Mouse (Mus musculus) B cell, adult 67 days (primary cell): ENCODE measurements around the gene Aup1. TPM values are rescaled to one million over a fixed set of nuclear protein-coding genes. Genes with fewer than 3 reads are reported as not detected.

Experiments used
- total RNA-seq, 2 experiments: library from RNA; stranded (reverse); gene quantifications; 4 replicates each; pipeline ENCODE4 v1.2.4; 2023

The Aup1 gene
- 100 to 1,000 TPM; 363 to 400 TPM for total RNA-seq

GRCm38 (mm10) chr6:83054074-83054851 lies at the start of gene Aup1:
TSS of gene Aup1 (plus strand) at chr6:83054521.

DNA sequence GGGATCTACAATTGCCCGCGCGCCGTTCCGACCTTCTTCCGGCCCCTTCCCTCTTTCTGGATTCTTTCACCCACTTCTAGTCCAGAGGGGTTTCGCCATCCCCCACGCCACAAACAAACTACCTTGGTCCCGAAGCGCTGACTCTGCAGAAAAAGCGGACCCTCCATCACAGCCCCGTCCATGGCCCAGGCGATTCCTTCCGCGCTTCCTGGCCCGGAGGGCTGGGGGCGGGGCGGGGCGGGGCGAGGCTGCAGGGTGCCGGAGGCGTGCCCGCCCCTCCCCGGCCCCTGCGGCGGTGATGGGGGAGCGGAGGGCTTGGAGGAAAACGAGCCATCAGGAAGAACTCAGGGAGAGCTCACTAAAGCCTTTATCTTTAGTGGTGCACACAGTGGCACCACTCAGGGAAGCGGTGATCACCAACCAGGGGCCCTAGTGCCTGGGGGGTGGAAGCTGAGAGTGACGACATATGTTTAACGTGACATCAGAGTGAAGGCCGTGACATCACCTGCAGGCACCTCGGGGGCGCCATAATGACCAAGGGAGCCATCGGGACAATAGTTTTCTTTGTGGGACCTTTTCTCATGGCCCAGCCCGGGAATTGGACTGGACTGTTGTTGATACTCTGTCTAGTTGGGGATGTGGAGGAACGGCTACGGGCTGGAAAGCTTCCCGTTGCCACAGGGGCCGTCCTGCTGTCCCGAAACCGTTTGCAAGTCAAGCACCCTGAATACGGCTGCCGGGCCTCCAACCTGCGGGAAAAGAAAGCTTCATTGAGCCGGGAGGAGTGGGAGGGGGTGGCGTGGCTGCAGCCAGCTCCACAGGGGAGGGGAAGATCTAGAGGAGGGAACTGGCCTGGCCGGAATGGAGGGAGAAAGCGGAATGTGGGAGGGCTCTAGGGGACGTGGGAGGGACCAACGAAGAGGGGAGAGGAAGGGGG lies 20.8 kb upstream of the Aup1 start, which contains the start of the genes Dok1 and Loxl3:
Gene Dok1 (minus strand): TSS at position 223 of the 937 bp plus-strand sequence.
Gene Loxl3 (plus strand): TSS at position 925 of the 937 bp plus-strand sequence.

GRCm38 (mm10) chr6:83054871-83055431 lies 630 bp downstream of the Aup1 start, which contains the start of gene Htra2:
TSS of gene Htra2 (minus strand) at chr6:83055273.

GRCm38 (mm10) chr6:83057790-83058189 lies 3.5 kb downstream of the Aup1 start, which contains the start of gene Dqx1:
TSS of gene Dqx1 (plus strand) at chr6:83057844.

DNA sequence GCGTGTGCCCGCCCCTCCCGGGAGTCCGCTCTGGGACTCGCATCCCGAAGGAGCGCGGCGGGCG lies 15.8 kb downstream of the Aup1 start, which contains the start of gene Tlx2:
Gene Tlx2 (minus strand): TSS at position 47 of the 64 bp plus-strand sequence.

GRCm38 (mm10) chr6:83077630-83078323 lies 23.5 kb downstream of the Aup1 start, which contains the start of gene Pcgf1:
TSS of gene Pcgf1 (plus strand) at chr6:83077869.

GRCm38 (mm10) chr6:83086121-83087035 lies 32.1 kb downstream of the Aup1 start, which contains the start of gene Lbx2:
TSS of gene Lbx2 (plus strand) at chr6:83086367.

DNA sequence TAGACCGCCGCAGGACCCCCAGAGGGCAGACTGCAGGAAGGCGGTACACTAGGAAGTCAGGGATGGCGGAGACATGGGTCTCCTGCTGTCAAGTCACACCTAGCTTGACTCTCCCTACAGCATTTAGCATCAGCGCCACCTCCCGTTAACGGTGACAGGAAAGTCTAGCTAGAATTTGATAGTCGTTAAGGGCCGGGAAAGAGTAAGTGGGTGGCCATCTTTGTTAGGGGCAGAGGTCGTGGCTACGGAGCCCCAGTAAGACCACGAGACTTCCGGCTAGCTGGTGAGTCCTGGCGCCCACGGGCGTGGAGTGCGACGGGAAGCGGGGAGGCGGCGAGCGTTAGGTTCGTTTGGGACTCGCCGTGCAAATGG lies 47.0 kb downstream of the Aup1 start, which contains the start of the genes Ccdc142 and Gm42688:
Gene Ccdc142 (plus strand): TSS at position 286 of the 372 bp plus-strand sequence.
Gene Gm42688 (plus strand): TSS at position 302 of the 372 bp plus-strand sequence.

Other genes with a start within 250 kb of the Aup1 start
- 1 to 10 TPM; 1.3 to 1.8 TPM for gene Sema4f, start 114.8 kb upstream of the Aup1 start, total RNA-seq
- gene M1ap, start 107.6 kb upstream of the Aup1 start, total RNA-seq, result 1 to 10 TPM; 2.0 to 5.9 TPM
- gene Dok1, start 21.1 kb upstream of the Aup1 start, total RNA-seq, result 10 to 100 TPM; 36.2 to 38.6 TPM
- gene Loxl3, start 20.3 kb upstream of the Aup1 start, total RNA-seq, result 1 to 10 TPM in 1 of 2 experiments, under 1 TPM in 1; 0.55 to 1.2 TPM
- gene Htra2, start 752 bp downstream of the Aup1 start, total RNA-seq, result 10 to 100 TPM; 51.1 to 60.0 TPM
- gene Dqx1, start 3.3 kb downstream of the Aup1 start, total RNA-seq, result 1 to 10 TPM; 8.8 to 9.3 TPM
- gene Tlx2, start 15.8 kb downstream of the Aup1 start, total RNA-seq, result not detected
- 10 to 100 TPM; 20.2 to 26.1 TPM for gene Pcgf1, start 23.3 kb downstream of the Aup1 start, total RNA-seq
- gene Lbx2, start 31.8 kb downstream of the Aup1 start, total RNA-seq, result under 1 TPM in 1 of 2 experiments, not detected in 1; 0.70 TPM
- 10 to 100 TPM; 19.5 to 25.7 TPM for gene Ccdc142, start 47.1 kb downstream of the Aup1 start, total RNA-seq
- 10 to 100 TPM; 13.5 to 17.0 TPM for gene Gm42688, start 47.1 kb downstream of the Aup1 start, total RNA-seq
- gene Mrpl53, start 54.5 kb downstream of the Aup1 start, total RNA-seq, result 10 to 100 TPM; 29.8 to 35.3 TPM
- gene Mogs, start 61.0 kb downstream of the Aup1 start, total RNA-seq, result 10 to 100 TPM; 37.3 to 49.6 TPM
- gene Wbp1, start 67.0 kb downstream of the Aup1 start, total RNA-seq, result 10 to 100 TPM; 46.4 to 46.7 TPM
- 10 to 100 TPM; 35.6 to 40.9 TPM for gene Ino80b, start 70.9 kb downstream of the Aup1 start, total RNA-seq
- not detected for gene Rtkn, start 80.9 kb downstream of the Aup1 start, total RNA-seq
- 1 to 10 TPM; 1.1 to 1.8 TPM for gene Wdr54, start 101.9 kb downstream of the Aup1 start, total RNA-seq
- not detected for gene 1700003E16Rik, start 101.9 kb downstream of the Aup1 start, total RNA-seq
- gene Dctn1, start 111.4 kb downstream of the Aup1 start, total RNA-seq, result 100 to 1,000 TPM; 113 to 115 TPM
- gene Slc4a5, start 165.3 kb downstream of the Aup1 start, total RNA-seq, result not detected